Mouse (Mus musculus) embryonic fibroblast, embryonic 13.5 days (primary cell): Measurements from ENCODE around the gene Sf3a3. TPM values are rescaled to one million over a fixed set of nuclear protein-coding genes. Genes with fewer than 3 reads are reported as not detected.
A peak's percentile ranks its signal among the peaks of the same experiment; 100 is the strongest.

Experiments
- H3K27ac ChIP-seq: 2 replicates; pipeline ENCODE4 v1.5.1; 2012; ENCODE audit warnings: low read length, control low read depth, inconsistent platforms; ENCODE audit not compliant: insufficient read depth
- H3K4me1 ChIP-seq: 2 replicates; pipeline ENCODE4 v1.6.1; 2011; ENCODE audit warnings: low read length; ENCODE audit not compliant: control insufficient read depth, insufficient read depth
- H3K4me3 ChIP-seq: 2 replicates; pipeline ENCODE4 v1.5.1; 2011; ENCODE audit warnings: mild to moderate bottlenecking, control low read depth, low read length; ENCODE audit not compliant: insufficient read depth
- CTCF ChIP-seq: IDR thresholded peaks from 2 replicates; pipeline ENCODE4 v1.5.1; 2011; ENCODE audit warnings: mild to moderate bottlenecking, control low read depth, low read length, moderate library complexity, borderline replicate concordance; ENCODE audit not compliant: insufficient read depth
- POLR2A ChIP-seq: IDR thresholded peaks from 2 replicates; pipeline ENCODE4 v1.6.1; 2011; ENCODE audit warnings: low read depth, mild to moderate bottlenecking, control low read depth, low read length, moderate library complexity
- polyA plus RNA-seq: library from polyadenylated mRNA; stranded (reverse); fragments of >200 nt; gene quantifications from 2 replicates; pipeline ENCODE4 v1.2.4, GENCODE M21; 2011; ENCODE audit warnings: low read depth; ENCODE audit not compliant: missing spikeins, insufficient read length

Gene Sf3a3
- polyA plus RNA-seq, 1 experiment = 70.7 TPM

GRCm38 (mm10) chr4:124738783-124739182, 24.2 kb downstream of the Sf3a3 start:
- TF ChIP-seq POLR2A = no peak
- TF ChIP-seq CTCF = no peak
- Histone ChIP-seq H3K27ac (no peak overlapping the region), H3K4me3 (no peak overlapping the region), H3K4me1 (no peaks in the 10 kb centered on the region)

- H3K4me1 ChIP-seq = no peaks in the 10 kb centered on the region
- peak; percentile 72 for TF ChIP-seq POLR2A
- TF ChIP-seq CTCF = no peak
- H3K4me3 ChIP-seq = peak within 1 kb of the TSS; percentile 60
- H3K27ac ChIP-seq = peak within 1 kb of the TSS; percentile 38
Observed at GRCm38 (mm10) chr4:124741376-124742343, 27.1 kb downstream of the Sf3a3 start, which contains the start of gene Inpp5b. Inpp5b (plus strand) TSS chr4:124741850.

- Histone ChIP-seq H3K4me3 (no peak overlapping the region), H3K27ac (no peak overlapping the region), H3K4me1 (no peaks in the 10 kb centered on the region)
- TF ChIP-seq CTCF (no peak), POLR2A (no peak)
Observed at GRCm38 (mm10) chr4:124742839-124743238, 28.3 kb downstream of the Sf3a3 start.

- no peak overlapping the region for H3K27ac ChIP-seq
- no peak overlapping the region for H3K4me3 ChIP-seq
- TF ChIP-seq POLR2A (no peak), CTCF (no peak)
- H3K4me1 ChIP-seq = no peaks in the 10 kb centered on the region
Observed at GRCm38 (mm10) chr4:124746577-124746976, 32.0 kb downstream of the Sf3a3 start.

- H3K4me1 ChIP-seq = peaks cover 6% of the 10 kb centered on the region; the same call in 1 of the 2 replicates
- H3K4me3 ChIP-seq = no peak overlapping the region
- TF ChIP-seq POLR2A (no peak), CTCF (no peak)
- no peak overlapping the region for H3K27ac ChIP-seq
Observed at GRCm38 (mm10) chr4:124747851-124748250, 33.3 kb downstream of the Sf3a3 start.

GRCm38 (mm10) chr4:124751300-124752250, 37.0 kb downstream of the Sf3a3 start:
- peak overlapping the region; percentile 64 for H3K4me3 ChIP-seq
- peak; percentile 36; the same call in 1 of the 2 replicates for TF ChIP-seq POLR2A
- no peak for TF ChIP-seq CTCF
- H3K27ac ChIP-seq = no peak overlapping the region
- peaks cover 13% of the 10 kb centered on the region for H3K4me1 ChIP-seq

GRCm38 (mm10) chr4:124752281-124753199, 38.0 kb downstream of the Sf3a3 start:
- Histone ChIP-seq H3K4me1 (peaks cover 13% of the 10 kb centered on the region), H3K27ac (no peak overlapping the region), H3K4me3 (peak overlapping the region; percentile 63)
- no peak for TF ChIP-seq POLR2A
- no peak for TF ChIP-seq CTCF

GRCm38 (mm10) chr4:124755526-124755925, 41.0 kb downstream of the Sf3a3 start:
- Histone ChIP-seq H3K27ac (peak overlapping the region; percentile 29; the same call in 1 of the 2 replicates), H3K4me1 (peaks cover 13% of the 10 kb centered on the region), H3K4me3 (no peak overlapping the region)
- TF ChIP-seq POLR2A = no peak
- no peak for TF ChIP-seq CTCF
